Mouse (Mus musculus) kidney, postnatal 36 days (tissue): ENCODE measurements around the gene Yeats2.

ENCODE experiments used
- DNase-seq, 2 experiments: peaks; one replicate each; pipeline ENCODE4 v3.0.0; 2021 to 2022; ENCODE audit warnings: mixed read lengths in 2 of 2

The Yeats2 gene

GRCm38 (mm10) chr16:20192043-20192442 lies 51.2 kb downstream of the Yeats2 start:
- DNase-seq, result no peak

DNA sequence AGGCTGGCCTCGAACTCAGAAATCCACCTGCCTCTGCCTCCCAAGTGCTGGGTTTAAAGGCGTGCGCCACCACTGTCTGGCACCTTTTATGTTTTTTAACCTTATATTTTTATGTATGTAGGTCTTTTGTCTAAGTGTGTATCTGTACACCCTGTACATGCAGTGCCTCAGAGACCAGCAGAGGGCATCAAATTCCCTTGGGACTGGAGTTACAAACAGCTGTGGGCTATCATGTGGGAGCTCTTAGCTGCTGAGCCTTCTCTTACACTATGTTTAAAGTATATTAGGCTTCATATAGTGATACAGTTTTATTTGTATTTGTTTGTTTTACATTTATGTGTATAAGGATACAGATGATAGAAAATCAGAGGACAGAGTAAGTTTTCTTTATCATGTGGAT lies 54.7 kb downstream of the Yeats2 start:
- DNase-seq, result peak; percentile 11 to 64

DNA sequence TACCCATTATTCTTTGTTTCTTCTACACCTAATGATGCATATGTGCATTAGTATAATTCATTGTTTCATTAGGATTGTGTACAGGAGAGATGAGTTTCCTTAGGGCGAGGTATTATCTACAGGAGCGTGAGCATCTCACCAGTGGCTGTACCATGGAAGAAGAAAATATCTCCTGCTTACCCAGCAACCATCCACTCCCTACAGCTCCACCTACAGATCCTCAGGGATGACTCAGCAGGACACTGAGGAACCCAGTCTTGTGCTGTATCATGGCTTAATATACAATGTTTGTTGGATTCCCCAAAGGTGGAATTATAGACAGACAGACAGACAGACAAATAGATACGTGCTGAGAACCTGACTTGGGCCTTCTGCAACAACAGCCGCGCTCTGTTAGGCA lies 56.1 kb downstream of the Yeats2 start:
- DNase-seq, result no peak

- no peak for DNase-seq
Measured at GRCm38 (mm10) chr16:20199501-20200201, 58.8 kb downstream of the Yeats2 start.

DNA sequence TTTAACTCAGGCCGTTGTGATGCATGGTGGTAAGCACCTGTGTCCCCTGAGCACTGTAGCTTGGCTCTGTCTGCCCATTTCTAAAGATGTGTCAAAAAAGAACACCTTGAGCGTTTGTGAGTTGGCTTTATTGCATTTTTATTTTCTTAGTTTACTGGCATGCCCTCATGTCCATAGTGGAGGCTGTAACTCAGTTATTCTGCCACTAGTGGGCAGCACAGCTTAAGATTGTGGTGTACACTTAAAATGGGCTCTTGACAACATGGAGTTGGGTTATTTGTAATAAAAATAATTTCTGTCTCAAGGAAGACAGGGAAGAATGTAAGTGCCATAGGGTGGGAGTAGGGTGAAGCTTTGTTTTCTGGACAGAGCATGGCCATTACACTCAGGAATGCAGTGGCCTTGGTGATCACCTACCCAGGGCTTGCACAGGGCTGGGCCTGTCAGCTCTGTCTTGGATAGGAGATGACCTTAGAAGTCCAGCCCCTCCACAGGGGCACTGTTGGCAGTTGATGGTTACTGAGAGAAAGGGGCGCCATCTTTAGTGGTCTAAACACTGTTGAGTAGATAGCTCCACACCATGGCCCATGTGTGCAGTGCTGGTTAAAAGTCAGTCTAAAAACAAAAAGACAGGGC lies 72.8 kb downstream of the Yeats2 start:
- peak; percentile 41 to 73 for DNase-seq

- DNase-seq, result no peak
Measured at GRCm38 (mm10) chr16:20222726-20223125, 81.9 kb downstream of the Yeats2 start.

GRCm38 (mm10) chr16:20226676-20227075 lies 85.8 kb downstream of the Yeats2 start:
- no peak for DNase-seq

DNA sequence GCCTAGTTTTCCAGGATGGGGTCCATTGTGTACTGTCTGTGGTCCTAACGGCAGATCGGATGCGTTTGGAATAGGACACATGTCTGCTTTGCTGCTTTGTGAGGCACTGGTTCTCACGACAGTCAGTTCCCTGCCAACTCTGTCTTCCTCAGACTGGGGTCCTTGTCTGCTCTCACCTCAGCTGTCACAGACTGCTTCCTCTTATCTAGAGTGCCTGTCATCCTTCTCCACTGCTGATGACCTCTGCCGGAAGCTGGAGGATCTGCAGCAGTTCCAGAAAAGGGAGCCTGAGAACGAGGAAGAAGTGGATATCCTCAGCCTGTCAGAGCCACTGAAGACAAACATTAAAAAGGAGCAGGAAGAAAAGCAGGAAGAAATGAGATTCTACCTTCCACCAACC lies 86.6 kb downstream of the Yeats2 start:
- DNase-seq, result peak in 1 of 2 experiments; percentile 11

GRCm38 (mm10) chr16:20228167-20228566 lies 87.3 kb downstream of the Yeats2 start:
- no peak for DNase-seq

DNA sequence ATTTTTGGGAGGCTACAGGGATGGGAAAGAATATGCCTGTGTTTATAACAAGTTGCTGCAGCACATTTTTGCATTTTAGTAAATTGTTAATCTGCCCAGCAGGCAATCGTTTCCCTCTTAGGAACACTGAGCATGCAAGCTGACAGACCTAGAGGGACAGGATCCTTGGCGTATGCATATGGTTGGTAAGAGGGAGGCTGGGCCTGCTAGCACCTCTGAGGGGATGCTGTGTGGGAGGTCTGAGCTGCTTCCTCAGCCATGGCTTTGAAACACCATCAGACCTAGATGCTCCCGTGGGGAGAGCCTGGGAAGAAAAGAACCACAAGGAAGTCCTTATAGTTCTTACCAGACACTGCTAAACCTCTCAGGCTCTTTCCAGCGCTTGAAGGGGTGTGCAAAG lies 93.5 kb downstream of the Yeats2 start:
- no peak for DNase-seq

DNA sequence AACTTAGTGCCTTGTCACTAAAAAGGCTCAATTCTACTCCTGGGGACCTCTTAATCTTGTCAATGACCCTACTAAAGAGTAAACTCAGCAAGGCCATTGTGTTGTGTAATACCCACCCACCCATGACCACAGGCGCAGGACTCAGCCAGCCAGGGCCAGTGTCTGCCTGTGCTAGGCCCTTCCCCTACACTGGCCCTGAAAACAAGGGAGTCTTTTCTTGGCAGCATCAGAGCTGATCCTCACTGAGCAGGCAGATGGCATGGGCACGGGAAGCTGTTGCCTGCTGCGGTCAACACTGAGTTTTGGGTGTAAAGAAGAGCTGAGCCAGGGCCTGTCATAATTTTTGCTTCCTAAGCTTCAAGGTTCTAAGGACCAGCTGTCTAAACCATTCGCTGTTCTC lies 96.6 kb downstream of the Yeats2 start:
- peak; percentile 14 to 17 for DNase-seq

- no peak for DNase-seq
Measured at GRCm38 (mm10) chr16:20238646-20239045, 97.8 kb downstream of the Yeats2 start.

- DNase-seq, result peak; percentile 9 to 52
Measured at GRCm38 (mm10) chr16:20240468-20241414, 99.9 kb downstream of the Yeats2 start, which contains the start of gene Map6d1. TSS of gene Map6d1 (minus strand) at chr16:20241358.

DNA sequence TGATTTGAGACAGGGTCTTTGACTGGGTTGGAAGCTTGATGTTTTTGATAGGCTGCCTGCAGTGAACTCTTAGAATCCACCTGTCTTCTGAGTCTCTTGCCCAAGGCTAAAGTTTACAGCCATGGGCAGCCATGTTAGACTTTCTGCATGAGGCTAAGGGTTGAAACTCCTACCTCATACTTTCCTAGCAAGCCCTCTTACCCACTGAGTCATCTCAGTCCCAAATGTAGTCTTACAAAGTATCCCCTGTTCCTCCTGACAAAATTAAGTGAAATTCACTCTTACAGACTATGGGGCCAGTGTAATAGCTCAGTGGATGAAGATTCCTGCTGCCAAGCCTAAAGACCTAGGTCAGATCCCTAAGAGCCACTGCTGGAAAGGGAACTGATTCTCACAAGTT lies 106.2 kb downstream of the Yeats2 start:
- no peak for DNase-seq

- DNase-seq, result no peak
Measured at GRCm38 (mm10) chr16:20248442-20249174, 107.7 kb downstream of the Yeats2 start.

- no peak for DNase-seq
Measured at GRCm38 (mm10) chr16:20257926-20258325, 117.1 kb downstream of the Yeats2 start.

DNA sequence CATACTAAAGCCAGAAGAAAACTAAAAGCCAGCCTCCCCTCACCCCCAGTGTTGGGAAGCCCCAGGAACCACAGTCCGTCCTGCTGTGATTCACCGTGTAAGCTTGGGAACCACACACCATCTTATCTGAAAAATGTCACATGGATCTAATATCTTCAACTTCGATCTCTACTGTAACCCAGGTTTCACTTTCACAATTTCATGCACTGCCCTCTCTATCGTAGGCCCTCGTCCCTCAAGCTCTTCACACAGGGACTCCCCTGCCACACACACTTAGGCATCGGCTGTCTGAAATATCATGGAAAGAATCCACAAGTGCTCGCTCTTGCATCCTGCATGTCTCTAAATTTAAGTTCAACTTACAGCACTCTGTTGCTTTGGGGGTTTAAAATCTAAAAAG lies 124.2 kb downstream of the Yeats2 start:
- no peak for DNase-seq

GRCm38 (mm10) chr16:20271339-20271738 lies 130.5 kb downstream of the Yeats2 start:
- DNase-seq, result no peak

GRCm38 (mm10) chr16:20272994-20273393 lies 132.1 kb downstream of the Yeats2 start:
- no peak for DNase-seq

GRCm38 (mm10) chr16:20279395-20279794 lies 138.5 kb downstream of the Yeats2 start:
- DNase-seq, result no peak

- no peak for DNase-seq
Measured at GRCm38 (mm10) chr16:20280238-20280637, 139.4 kb downstream of the Yeats2 start.
